Mouse (Mus musculus): Measurements from ENCODE around the gene Usp7. TPM values are rescaled to one million over a fixed set of nuclear protein-coding genes. Genes with fewer than 3 reads are reported as not detected.

Gene Usp7
- polyA plus RNA-seq, 2 experiments: 35.5 to 57.5 TPM

DNA sequence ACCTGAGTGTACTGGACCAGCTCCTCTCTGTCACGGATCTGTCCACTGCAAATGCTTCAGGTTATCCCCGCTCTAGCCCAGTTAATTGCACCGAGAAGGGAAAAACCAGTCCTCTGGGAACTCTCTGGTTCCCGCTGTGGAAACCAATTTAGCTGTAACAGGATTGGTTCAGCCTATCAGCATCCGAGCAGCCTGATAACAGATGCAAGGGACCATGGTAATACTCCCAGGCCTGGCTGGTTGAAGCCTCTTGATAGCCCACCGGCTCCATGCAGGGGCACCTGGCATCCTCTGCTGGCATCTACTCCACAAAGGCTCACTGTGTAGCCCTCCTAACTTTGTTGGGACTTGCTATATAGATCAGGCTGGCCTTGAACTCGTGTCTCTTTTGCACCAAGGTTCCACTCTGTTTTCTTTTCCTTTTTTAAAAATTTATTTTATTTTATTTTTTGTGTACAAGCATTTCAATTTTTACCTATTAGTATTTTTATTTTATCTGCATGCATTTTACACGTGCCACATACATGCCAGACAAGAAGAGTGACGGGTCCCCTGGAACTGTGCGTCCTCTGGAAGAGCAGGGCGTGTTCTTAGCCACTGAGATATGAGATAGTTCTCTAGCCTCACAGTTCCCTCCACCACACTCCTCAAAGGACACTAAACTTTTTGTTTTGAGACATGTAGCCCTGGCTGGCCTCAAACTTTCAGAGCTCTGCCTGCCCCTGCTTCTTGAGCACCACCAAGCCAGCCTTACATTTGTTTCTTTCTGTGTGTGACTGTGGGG is 27.8 kb downstream of the Usp7 start:
- TF ChIP-seq CTCF (IDR thresholded peaks at IDR 0.05; ENCODE audit: low read depth) (no peak), EP300 (IDR thresholded peaks at IDR 0.05; ENCODE audit: low read depth) (no peak)
- ATAC-seq (ENCODE audit: insufficient read depth): peak; percentile 33; the same call in 1 of the 2 replicates

DNA sequence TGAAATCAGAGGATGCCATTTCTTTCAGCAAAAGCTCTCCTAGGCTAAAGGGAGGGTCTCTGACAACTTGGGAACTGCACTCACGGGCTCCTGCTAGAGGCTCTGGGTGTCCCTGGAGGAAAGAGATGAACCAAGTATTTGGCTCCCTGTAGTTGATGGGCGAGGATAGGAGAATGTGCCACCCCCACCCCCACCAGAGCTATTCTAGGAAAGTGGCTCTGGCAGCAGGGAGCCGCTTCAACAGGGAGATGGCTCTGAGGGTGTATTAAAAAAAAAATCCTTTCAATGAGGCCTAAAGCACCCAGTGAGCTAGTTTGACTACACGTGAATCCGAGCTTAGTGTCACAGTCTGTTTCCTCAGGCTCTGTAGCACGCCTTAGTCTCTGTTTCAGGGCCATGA is 29.1 kb downstream of the Usp7 start:
- Histone ChIP-seq H3K27ac (peak overlapping the region; percentile 1; the same call in 1 of the 2 replicates), H3K9me3 (ENCODE audit: control insufficient read depth, low read length) (no peaks in the 10 kb centered on the region), H3K4me1 (replicated peaks; ENCODE audit: control insufficient read depth in 2 of 2, insufficient read depth in 2 of 2, low read length in 1 of 2) (peaks cover 62 to 81% of the 10 kb centered on the region in 2 experiments), H3K4me3 (ENCODE audit: insufficient read depth in 1 of 2, low read depth in 2 of 2, low read length in 2 of 2) (no peak overlapping the region), H3K27me3 (ENCODE audit: control insufficient read depth, insufficient read depth, low read length) (no peaks in the 10 kb centered on the region), H3K4me2 (ENCODE audit: low read depth) (no peak overlapping the region), H3K9ac (replicated peaks) (no peak overlapping the region), H3K36me3 (replicated peaks; ENCODE audit: control insufficient read depth, insufficient read depth, low read depth) (no peaks in the 10 kb centered on the region)
- WGBS (ENCODE audit: insufficient replicate concordance): 82% methylated on average over 6 of the region's 6 CpGs
- DNase-seq (ENCODE audit: low read depth in 3 of 3, low spot score in 3 of 3) (no peak), ATAC-seq (ENCODE audit: insufficient read depth) (no peak)
- TF ChIP-seq CTCF (IDR thresholded peaks at IDR 0.05; ENCODE audit: low read depth) (no peak), EP300 (IDR thresholded peaks at IDR 0.05; ENCODE audit: low read depth) (no peak)

More for the DNA sequence above, 27.8 kb downstream of the Usp7 start:
- Histone ChIP-seq H3K4me3 (ENCODE audit: insufficient read depth in 1 of 2, low read depth in 2 of 2, low read length in 2 of 2) (no peak overlapping the region), H3K4me1 (replicated peaks; ENCODE audit: control insufficient read depth in 2 of 2, insufficient read depth in 2 of 2, low read length in 1 of 2) (peaks cover 64 to 85% of the 10 kb centered on the region in 2 experiments), H3K27me3 (ENCODE audit: control insufficient read depth, insufficient read depth, low read length) (no peaks in the 10 kb centered on the region), H3K4me2 (ENCODE audit: low read depth) (peak overlapping the region; percentile 41), H3K9me3 (ENCODE audit: control insufficient read depth, low read length) (no peaks in the 10 kb centered on the region), H3K36me3 (replicated peaks; ENCODE audit: control insufficient read depth, insufficient read depth, low read depth) (no peaks in the 10 kb centered on the region), H3K27ac (peak overlapping the region; percentile 83), H3K9ac (replicated peaks) (peak overlapping the region; percentile 61)
- no peak for DNase-seq (ENCODE audit: low read depth in 3 of 3, low spot score in 3 of 3)
- WGBS (ENCODE audit: insufficient replicate concordance): 45% methylated on average over 11 of the region's 11 CpGs

DNA sequence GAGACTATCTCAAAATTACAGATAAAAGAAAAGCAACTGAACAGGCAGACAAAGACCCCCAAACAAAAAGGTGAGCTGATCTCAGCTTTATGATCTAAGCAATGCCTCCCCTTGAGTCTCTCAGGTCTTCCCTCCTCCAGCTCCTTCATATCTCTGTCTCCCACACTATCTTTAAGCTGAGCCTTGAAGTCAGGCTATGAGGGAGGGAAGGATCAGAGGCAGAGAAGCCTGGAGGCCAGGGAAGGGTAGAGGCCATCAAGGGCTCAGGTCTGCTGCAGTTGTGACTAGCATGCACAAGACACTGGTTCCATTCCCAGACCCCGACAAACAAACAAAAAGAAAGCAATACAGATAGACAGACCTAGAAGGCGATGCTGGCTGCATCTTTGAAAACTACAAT is 30.2 kb downstream of the Usp7 start:
- TF ChIP-seq EP300 (IDR thresholded peaks at IDR 0.05; ENCODE audit: low read depth) (peak; percentile 49), CTCF (IDR thresholded peaks at IDR 0.05; ENCODE audit: low read depth) (no peak)
- H3K4me1 ChIP-seq (replicated peaks; ENCODE audit: control insufficient read depth in 2 of 2, insufficient read depth in 2 of 2, low read length in 1 of 2): peaks cover 55 to 70% of the 10 kb centered on the region in 2 experiments
- peak overlapping the region; percentile 52 for H3K4me2 ChIP-seq (ENCODE audit: low read depth)

DNA sequence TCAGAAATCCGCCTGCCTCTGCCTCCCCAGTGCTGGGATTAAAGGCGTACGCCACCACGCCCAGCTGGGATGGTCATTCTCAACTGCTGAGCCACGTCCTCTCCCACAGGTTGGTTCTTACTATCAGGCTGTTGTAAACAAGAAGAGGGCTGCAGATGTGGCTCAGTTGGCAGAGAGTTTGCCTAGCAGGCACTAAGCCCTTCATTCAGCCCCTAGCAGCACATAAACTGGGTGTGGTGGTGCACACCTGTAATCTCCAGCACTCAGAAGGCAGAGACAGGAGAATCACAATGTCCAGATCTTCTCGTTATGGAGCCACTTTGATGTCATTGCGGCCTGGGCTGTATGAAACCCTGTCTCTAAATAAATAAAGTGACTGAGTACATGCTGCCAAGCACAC is 31.1 kb downstream of the Usp7 start:
- Histone ChIP-seq H3K9me3 (ENCODE audit: control insufficient read depth, low read length) (no peaks in the 10 kb centered on the region), H3K4me3 (ENCODE audit: insufficient read depth in 1 of 2, low read depth in 2 of 2, low read length in 2 of 2) (no peak overlapping the region), H3K9ac (replicated peaks) (peak overlapping the region; percentile 56), H3K36me3 (replicated peaks; ENCODE audit: control insufficient read depth, insufficient read depth, low read depth) (no peaks in the 10 kb centered on the region), H3K4me2 (ENCODE audit: low read depth) (peak overlapping the region; percentile 52), H3K27me3 (ENCODE audit: control insufficient read depth, insufficient read depth, low read length) (no peaks in the 10 kb centered on the region), H3K4me1 (replicated peaks; ENCODE audit: control insufficient read depth in 2 of 2, insufficient read depth in 2 of 2, low read length in 1 of 2) (peaks cover 46 to 62% of the 10 kb centered on the region in 2 experiments), H3K27ac (peak overlapping the region; percentile 89)
- no peak for DNase-seq (ENCODE audit: low read depth in 3 of 3, low spot score in 3 of 3)
- 54% methylated on average over 7 of the region's 7 CpGs for WGBS (ENCODE audit: insufficient replicate concordance)
- no peak for TF ChIP-seq CTCF (IDR thresholded peaks at IDR 0.05; ENCODE audit: low read depth)
- peak; percentile 74 for TF ChIP-seq EP300 (IDR thresholded peaks at IDR 0.05; ENCODE audit: low read depth)
- ATAC-seq (ENCODE audit: insufficient read depth): peak; percentile 58

More for the DNA sequence above, 30.2 kb downstream of the Usp7 start:
- H3K9ac ChIP-seq (replicated peaks): peak overlapping the region; percentile 56
- H3K9me3 ChIP-seq (ENCODE audit: control insufficient read depth, low read length): no peaks in the 10 kb centered on the region
- H3K4me3 ChIP-seq (ENCODE audit: insufficient read depth in 1 of 2, low read depth in 2 of 2, low read length in 2 of 2): no peak overlapping the region
- no peaks in the 10 kb centered on the region for H3K27me3 ChIP-seq (ENCODE audit: control insufficient read depth, insufficient read depth, low read length)
- H3K27ac ChIP-seq: peak overlapping the region; percentile 89
- no peaks in the 10 kb centered on the region for H3K36me3 ChIP-seq (replicated peaks; ENCODE audit: control insufficient read depth, insufficient read depth, low read depth)
- ATAC-seq (ENCODE audit: insufficient read depth) (peak; percentile 78), DNase-seq (ENCODE audit: low read depth in 3 of 3, low spot score in 3 of 3) (no peak)
- 73% methylated on average over 2 of the region's 2 CpGs for WGBS (ENCODE audit: insufficient replicate concordance)

DNA sequence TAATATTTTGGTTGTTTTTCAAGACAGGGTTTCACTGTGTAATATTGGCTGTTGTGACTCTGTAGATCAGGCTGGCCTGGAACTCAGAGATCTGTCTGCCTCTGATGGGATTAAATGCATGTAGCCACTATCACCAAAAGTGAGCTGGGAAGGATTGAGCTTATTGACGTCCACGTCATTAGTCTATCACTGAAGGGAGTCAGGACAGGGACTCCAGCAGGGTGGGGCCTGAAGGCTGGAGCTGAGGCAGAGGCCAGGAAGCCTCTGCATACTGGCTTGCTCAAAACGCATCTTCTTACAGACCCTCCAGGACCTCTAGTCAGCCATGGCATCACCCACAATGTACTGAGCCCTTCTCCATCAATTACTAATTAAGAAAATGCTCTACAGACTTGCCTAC is 33.1 kb downstream of the Usp7 start:
- Histone ChIP-seq H3K4me3 (ENCODE audit: insufficient read depth in 1 of 2, low read depth in 2 of 2, low read length in 2 of 2) (no peak overlapping the region), H3K4me1 (replicated peaks; ENCODE audit: control insufficient read depth in 2 of 2, insufficient read depth in 2 of 2, low read length in 1 of 2) (peaks cover 29 to 48% of the 10 kb centered on the region in 2 experiments), H3K4me2 (ENCODE audit: low read depth) (no peak overlapping the region), H3K9ac (replicated peaks) (no peak overlapping the region; the same call in 1 of the 2 replicates), H3K27me3 (ENCODE audit: control insufficient read depth, insufficient read depth, low read length) (no peaks in the 10 kb centered on the region), H3K9me3 (ENCODE audit: control insufficient read depth, low read length) (no peaks in the 10 kb centered on the region), H3K27ac (peak overlapping the region; percentile 38), H3K36me3 (replicated peaks; ENCODE audit: control insufficient read depth, insufficient read depth, low read depth) (no peaks in the 10 kb centered on the region)
- DNase-seq (ENCODE audit: low read depth in 3 of 3, low spot score in 3 of 3): no peak
- 41% methylated on average over 3 of the region's 3 CpGs for WGBS (ENCODE audit: insufficient replicate concordance)
- peak; percentile 61 for ATAC-seq (ENCODE audit: insufficient read depth)
- TF ChIP-seq CTCF (IDR thresholded peaks at IDR 0.05; ENCODE audit: low read depth) (no peak), EP300 (IDR thresholded peaks at IDR 0.05; ENCODE audit: low read depth) (no peak)

Measured in liver, embryonic 14.5 days (tissue).